8 mouse cellular contexts compared by ENCODE assay signal in genomic region chr4:109224762-109225552, GRCm38 (mm10). TPM values are rescaled to one million over a fixed set of nuclear protein-coding genes. Genes with fewer than 3 reads are reported as not detected.
A peak's percentile ranks its signal among the peaks of the same experiment; 100 is the strongest.
DNase-seq lines count a peak whose midpoint lies in the region; ATAC-seq lines count a peak whose summit lies in the region.

No protein-coding gene starts in this region.

- 77% methylated on average over 13 of the region's 13 CpGs for WGBS in kidney, embryonic 14.5 days
- 56% methylated on average over 13 of the region's 13 CpGs for WGBS in heart, embryonic 10.5 days
- 60% methylated on average over 13 of the region's 13 CpGs for WGBS in midbrain, embryonic 12.5 days
- 75% methylated on average over 13 of the region's 13 CpGs for WGBS in stomach, embryonic 14.5 days

- no peak for ATAC-seq in kidney, embryonic 14.5 days (ENCODE audit: low FRiP score, low TSS enrichment)
- peak; percentile 85 for ATAC-seq in midbrain, embryonic 12.5 days (ENCODE audit: low FRiP score, low read depth)
- ATAC-seq in stomach, embryonic 14.5 days (ENCODE audit: insufficient number of reproducible peaks, insufficient read depth, low FRiP score, low read depth), result peak; percentile 66; the same call in 1 of the 2 replicates
- ATAC-seq in activated CD4-positive, CD25-positive, alpha-beta regulatory T cell, adult 4 months, result no peak

- peak; percentile 16 to 28 for DNase-seq in kidney, postnatal 4 days
- DNase-seq in fat pad, adult 2 months (ENCODE audit: extremely low read depth, low read depth, low spot score), result peak; percentile 36
- peak; percentile 76 for DNase-seq in heart, embryonic 10.5 days (ENCODE audit: low spot score)
- peak; percentile 91 for DNase-seq in layer of hippocampus, adult 9-11 months

- H3K36me3 ChIP-seq in kidney, embryonic 14.5 days (ENCODE audit: control insufficient read depth, insufficient read depth, low read length), result no peaks in the 10 kb centered on the region
- no peaks in the 10 kb centered on the region for H3K36me3 ChIP-seq in heart, embryonic 10.5 days
- no peaks in the 10 kb centered on the region for H3K36me3 ChIP-seq in midbrain, embryonic 12.5 days
- H3K36me3 ChIP-seq in stomach, embryonic 14.5 days (ENCODE audit: control insufficient read depth, insufficient read depth, low read length), result no peaks in the 10 kb centered on the region

- no peaks in the 10 kb centered on the region for H3K27me3 ChIP-seq in kidney, embryonic 14.5 days (ENCODE audit: control insufficient read depth, insufficient read depth, low read length)
- no peaks in the 10 kb centered on the region for H3K27me3 ChIP-seq in heart, embryonic 10.5 days (ENCODE audit: insufficient read depth, poor library complexity, severe bottlenecking)
- no peaks in the 10 kb centered on the region for H3K27me3 ChIP-seq in midbrain, embryonic 12.5 days
- H3K27me3 ChIP-seq in stomach, embryonic 14.5 days (ENCODE audit: control insufficient read depth, insufficient read depth, low read length), result no peaks in the 10 kb centered on the region

- no peak overlapping the region for H3K4me3 ChIP-seq in kidney, embryonic 14.5 days (ENCODE audit: low read length)
- no peak overlapping the region for H3K4me3 ChIP-seq in heart, embryonic 10.5 days
- H3K4me3 ChIP-seq in midbrain, embryonic 12.5 days, result no peak overlapping the region
- H3K4me3 ChIP-seq in stomach, embryonic 14.5 days (ENCODE audit: low read depth, low read length), result no peak overlapping the region

- H3K4me1 ChIP-seq in kidney, embryonic 14.5 days (ENCODE audit: control insufficient read depth, insufficient read depth, low read length), result no peaks in the 10 kb centered on the region
- peaks cover 11% of the 10 kb centered on the region; the same call in 1 of the 2 replicates for H3K4me1 ChIP-seq in heart, embryonic 10.5 days
- peaks cover 12% of the 10 kb centered on the region for H3K4me1 ChIP-seq in midbrain, embryonic 12.5 days
- no peaks in the 10 kb centered on the region for H3K4me1 ChIP-seq in stomach, embryonic 14.5 days (ENCODE audit: control insufficient read depth, insufficient read depth, low read length)

- no peak overlapping the region for H3K27ac ChIP-seq in kidney, embryonic 14.5 days (ENCODE audit: low read depth, low read length)
- H3K27ac ChIP-seq in heart, embryonic 10.5 days, result 0 out of 2 replicates have a peak overlapping the region, but pooled peaks have one; percentile 12
- H3K27ac ChIP-seq in midbrain, embryonic 12.5 days (replicated peaks), result peak overlapping the region; percentile 60
- H3K27ac ChIP-seq in stomach, embryonic 14.5 days (ENCODE audit: low read length), result no peak overlapping the region

- H3K4me2 ChIP-seq in kidney, embryonic 14.5 days (replicated peaks; ENCODE audit: low read depth, low read length), result no peak overlapping the region
- no peak overlapping the region for H3K4me2 ChIP-seq in midbrain, embryonic 12.5 days (replicated peaks)
- H3K4me2 ChIP-seq in stomach, embryonic 14.5 days (replicated peaks; ENCODE audit: low read depth, low read length), result no peak overlapping the region

- H3K9ac ChIP-seq in kidney, embryonic 14.5 days (ENCODE audit: low read depth, low read length), result no peak overlapping the region
- H3K9ac ChIP-seq in midbrain, embryonic 12.5 days (replicated peaks), result no peak overlapping the region
- no peak overlapping the region for H3K9ac ChIP-seq in stomach, embryonic 14.5 days (replicated peaks; ENCODE audit: low read depth, low read length)

- H3K9me3 ChIP-seq in kidney, embryonic 14.5 days (ENCODE audit: control insufficient read depth, low read length), result no peaks in the 10 kb centered on the region
- no peaks in the 10 kb centered on the region for H3K9me3 ChIP-seq in heart, embryonic 10.5 days
- H3K9me3 ChIP-seq in midbrain, embryonic 12.5 days, result no peaks in the 10 kb centered on the region
- H3K9me3 ChIP-seq in stomach, embryonic 14.5 days (ENCODE audit: control insufficient read depth, low read depth, low read length), result no peaks in the 10 kb centered on the region

RNA-seq across cellular contexts. Expression of gene Calr4, which starts 9.3 kb away (rescaled TPM):
- 0.45 and 0.60 TPM in 2 replicates for polyA plus RNA-seq in kidney, embryonic 14.5 days (2014; fragmentation: Nextera tagmentation; extraction: Ambion mirVana)
- polyA plus RNA-seq in heart, embryonic 10.5 days (2016; fragmentation: Nextera tagmentation; extraction: Ambion mirVana), result 0.11 and 0.15 TPM in 2 replicates
- polyA plus RNA-seq in midbrain, embryonic 12.5 days (2016; fragmentation: Nextera tagmentation; extraction: Ambion mirVana), result 0.46 and 0.47 TPM in 2 replicates
- 0.16 and 0.21 TPM in 2 replicates for polyA plus RNA-seq in stomach, embryonic 14.5 days (2014; fragmentation: Nextera tagmentation; extraction: Ambion mirVana)
- not detected for polyA plus RNA-seq in activated CD4-positive, CD25-positive, alpha-beta regulatory T cell, adult 4 months (2017; shearing (Covaris generic))

RNA-seq across cellular contexts. Expression of gene Osbpl9, which starts 22.9 kb away (rescaled TPM):
- polyA plus RNA-seq in kidney, embryonic 14.5 days (2014; fragmentation: Nextera tagmentation; extraction: Ambion mirVana), result 48.5 and 61.1 TPM in 2 replicates
- polyA plus RNA-seq in heart, embryonic 10.5 days (2016; fragmentation: Nextera tagmentation; extraction: Ambion mirVana), result 41.1 and 43.5 TPM in 2 replicates
- polyA plus RNA-seq in midbrain, embryonic 12.5 days (2016; fragmentation: Nextera tagmentation; extraction: Ambion mirVana), result 81.1 and 82.1 TPM in 2 replicates
- polyA plus RNA-seq in stomach, embryonic 14.5 days (2014; fragmentation: Nextera tagmentation; extraction: Ambion mirVana), result 60.5 and 65.2 TPM in 2 replicates
- polyA plus RNA-seq in activated CD4-positive, CD25-positive, alpha-beta regulatory T cell, adult 4 months (2017; shearing (Covaris generic)), result 10 to 100 TPM; 76.5 to 80.8 TPM

RNA-seq across cellular contexts. Expression of gene Eps15, which starts 55.1 kb away (rescaled TPM):
- polyA plus RNA-seq in kidney, embryonic 14.5 days (2014; fragmentation: Nextera tagmentation; extraction: Ambion mirVana), result 20.3 and 41.6 TPM in 2 replicates
- 32.6 and 37.3 TPM in 2 replicates for polyA plus RNA-seq in heart, embryonic 10.5 days (2016; fragmentation: Nextera tagmentation; extraction: Ambion mirVana)
- polyA plus RNA-seq in midbrain, embryonic 12.5 days (2016; fragmentation: Nextera tagmentation; extraction: Ambion mirVana), result 56.2 and 58.6 TPM in 2 replicates
- polyA plus RNA-seq in stomach, embryonic 14.5 days (2014; fragmentation: Nextera tagmentation; extraction: Ambion mirVana), result 50.4 and 51.9 TPM in 2 replicates
- 10 to 100 TPM; 66.5 to 83.3 TPM for polyA plus RNA-seq in activated CD4-positive, CD25-positive, alpha-beta regulatory T cell, adult 4 months (2017; shearing (Covaris generic))

Comparison
In these comparisons a context has a peak if more than half of its experiments do, and no peak if none do; other contexts are left out.
1. DNase-seq: peak in every context shown above with its lines; median percentile 91 in layer of hippocampus, adult 9-11 months; 76 in heart, embryonic 10.5 days; 36 in fat pad, adult 2 months; 22 in kidney, postnatal 4 days.
2. ATAC-seq: peak in midbrain, embryonic 12.5 days (single experiment) and stomach, embryonic 14.5 days (single experiment); none in kidney, embryonic 14.5 days (single experiment) and activated CD4-positive, CD25-positive, alpha-beta regulatory T cell, adult 4 months (single experiment).
3. H3K27ac ChIP-seq: peak in heart, embryonic 10.5 days (single experiment) and midbrain, embryonic 12.5 days (single experiment); none in kidney, embryonic 14.5 days (single experiment) and stomach, embryonic 14.5 days (single experiment).